Mouse (Mus musculus) hindbrain, postnatal 0 days (tissue): ENCODE measurements at regions not wholly inside any gene's neighbourhood (a gene's known extent, or its start where the extent isn't known, plus 50 kb on each side); places are given as distances from the start of the nearest gene placed in this dataset.
A peak's percentile ranks its signal among the peaks of the same experiment; 100 is the strongest.

Source experiments
- ATAC-seq: fragments of 200-750 bp; cut with Nextera tagmentation; 2 replicates; pipeline ENCODE4 v1.8.0; 2017; ENCODE audit warnings: mild to moderate bottlenecking, moderate TSS enrichment, moderate library complexity
- DNase-seq: peaks from one replicate; pipeline ENCODE4 v3.0.0-alpha.2; 2015; ENCODE audit warnings: low spot score
- H3K27ac ChIP-seq: fragments of 300-500 bp; sonication (generic); 2 replicates; pipeline ENCODE4 v1.5.1; 2014; ENCODE audit warnings: mild to moderate bottlenecking
- H3K27me3 ChIP-seq: fragments of 300-500 bp; sonication (generic); 2 replicates; pipeline ENCODE4 v1.6.1; 2014; ENCODE audit warnings: low read length, mixed read lengths; ENCODE audit not compliant: insufficient read depth
- H3K36me3 ChIP-seq: fragments of 300-500 bp; sonication (generic); 2 replicates; pipeline ENCODE4 v1.6.1; 2014; ENCODE audit warnings: low read length, mixed read lengths; ENCODE audit not compliant: insufficient read depth
- H3K4me1 ChIP-seq: fragments of 300-500 bp; sonication (generic); 2 replicates; pipeline ENCODE4 v1.6.1; 2014; ENCODE audit warnings: antibody characterized with exemption, low read length, mixed read lengths; ENCODE audit not compliant: insufficient read depth
- H3K4me2 ChIP-seq: fragments of 300-500 bp; sonication (generic); 2 replicates; pipeline ENCODE4 v1.6.1; 2014; ENCODE audit warnings: low read depth, mild to moderate bottlenecking, low read length, moderate library complexity, mixed read lengths
- H3K4me3 ChIP-seq: fragments of 300-500 bp; sonication (generic); 2 replicates; pipeline ENCODE4 v1.5.1; 2014; ENCODE audit warnings: low read length
- H3K9ac ChIP-seq: fragments of 300-500 bp; sonication (generic); replicated peaks from 2 replicates; pipeline ENCODE4 v1.6.1; 2014; ENCODE audit warnings: mild to moderate bottlenecking, low read length, moderate library complexity, mixed read lengths
- H3K9me3 ChIP-seq: fragments of 300-500 bp; sonication (generic); 2 replicates; pipeline ENCODE4 v1.6.1; 2016; ENCODE audit warnings: low read length, mixed read lengths
- CTCF ChIP-seq: IDR thresholded peaks from 2 replicates; pipeline ENCODE4 v1.5.1; 2016; ENCODE audit warnings: antibody characterized with exemption, control low read depth, low read depth
- WGBS: fragments of 180-500 bp; shearing (Covaris S2); extraction: QIAGEN DNeasy Blood & Tissue Kit; methylation state at CpG from one replicate; pipeline ENCODE4 v1.1.7; 2014; 5-methylcytosine and 5-hydroxymethylcytosine counted together

- 85% methylated on average over 8 of the region's 8 CpGs for WGBS
- no peak for ATAC-seq
- H3K4me2 ChIP-seq = no peak overlapping the region
- no peaks in the 10 kb centered on the region for H3K4me1 ChIP-seq
- 0 out of 2 replicates have a peak, but pooled peaks cover 4% of the 10 kb centered on the region for H3K9me3 ChIP-seq
- H3K27ac ChIP-seq = no peak overlapping the region
- no peaks in the 10 kb centered on the region for H3K27me3 ChIP-seq
- TF ChIP-seq CTCF = no peak
- H3K4me3 ChIP-seq = no peak overlapping the region
- no peak overlapping the region for H3K9ac ChIP-seq
- DNase-seq = no peak
- no peaks in the 10 kb centered on the region for H3K36me3 ChIP-seq
These were observed 63.8 kb upstream of the Itga11 start for GRCm38 (mm10) chr9:62613806-62614205.

- no peak for TF ChIP-seq CTCF
- Histone ChIP-seq H3K9me3 (0 out of 2 replicates have a peak, but pooled peaks cover 4% of the 10 kb centered on the region), H3K36me3 (no peaks in the 10 kb centered on the region), H3K9ac (no peak overlapping the region), H3K4me2 (no peak overlapping the region), H3K4me1 (no peaks in the 10 kb centered on the region), H3K27ac (no peak overlapping the region), H3K27me3 (no peaks in the 10 kb centered on the region), H3K4me3 (no peak overlapping the region)
- WGBS = 83% methylated on average over 4 of the region's 4 CpGs
- ATAC-seq (no peak), DNase-seq (no peak)
These were observed 62.7 kb upstream of the Itga11 start for GRCm38 (mm10) chr9:62614950-62615349.

GRCm38 (mm10) chr9:62615799-62616198 lies 61.8 kb upstream of the Itga11 start:
- no peaks in the 10 kb centered on the region for H3K27me3 ChIP-seq
- ATAC-seq (no peak), DNase-seq (no peak)
- 53% methylated on average over 1 of the region's 1 CpGs for WGBS
- no peak overlapping the region for H3K4me3 ChIP-seq
- H3K9me3 ChIP-seq = no peaks in the 10 kb centered on the region
- no peaks in the 10 kb centered on the region for H3K36me3 ChIP-seq
- H3K9ac ChIP-seq = no peak overlapping the region
- no peaks in the 10 kb centered on the region for H3K4me1 ChIP-seq
- H3K27ac ChIP-seq = no peak overlapping the region
- TF ChIP-seq CTCF = no peak
- no peak overlapping the region for H3K4me2 ChIP-seq

GRCm38 (mm10) chr9:62618994-62619393 lies 58.6 kb upstream of the Itga11 start:
- TF ChIP-seq CTCF = no peak

GRCm38 (mm10) chr9:62620901-62621445 lies 56.7 kb upstream of the Itga11 start:
- ATAC-seq = no peak
- Histone ChIP-seq H3K9ac (no peak overlapping the region), H3K9me3 (no peaks in the 10 kb centered on the region), H3K36me3 (no peaks in the 10 kb centered on the region), H3K4me1 (no peaks in the 10 kb centered on the region), H3K27me3 (no peaks in the 10 kb centered on the region), H3K4me2 (no peak overlapping the region), H3K27ac (no peak overlapping the region), H3K4me3 (no peak overlapping the region)
- no peak for TF ChIP-seq CTCF
- no peak for DNase-seq
- 72% methylated on average over 9 of the region's 9 CpGs for WGBS

More at GRCm38 (mm10) chr9:62618994-62619393, 58.6 kb upstream of the Itga11 start:
- Histone ChIP-seq H3K27me3 (no peaks in the 10 kb centered on the region), H3K27ac (no peak overlapping the region), H3K4me1 (no peaks in the 10 kb centered on the region), H3K4me3 (no peak overlapping the region), H3K9ac (no peak overlapping the region), H3K9me3 (no peaks in the 10 kb centered on the region), H3K36me3 (no peaks in the 10 kb centered on the region), H3K4me2 (no peak overlapping the region)
- no peak for ATAC-seq
- 91% methylated on average over 1 of the region's 1 CpGs for WGBS
- DNase-seq = no peak

GRCm38 (mm10) chr9:62622106-62622505 lies 55.5 kb upstream of the Itga11 start:
- no peak for ATAC-seq
- Histone ChIP-seq H3K4me1 (no peaks in the 10 kb centered on the region), H3K4me2 (no peak overlapping the region), H3K27ac (no peak overlapping the region), H3K9me3 (no peaks in the 10 kb centered on the region), H3K27me3 (no peaks in the 10 kb centered on the region), H3K9ac (no peak overlapping the region), H3K36me3 (no peaks in the 10 kb centered on the region), H3K4me3 (no peak overlapping the region)
- 63% methylated on average over 10 of the region's 10 CpGs for WGBS
- no peak for DNase-seq
- peak; percentile 53 for TF ChIP-seq CTCF

- Histone ChIP-seq H3K36me3 (no peaks in the 10 kb centered on the region), H3K9me3 (no peaks in the 10 kb centered on the region), H3K4me3 (no peak overlapping the region), H3K27ac (no peak overlapping the region), H3K27me3 (no peaks in the 10 kb centered on the region), H3K4me1 (no peaks in the 10 kb centered on the region), H3K9ac (no peak overlapping the region), H3K4me2 (no peak overlapping the region)
- no peak for TF ChIP-seq CTCF
- WGBS = 53% methylated on average over 8 of the region's 8 CpGs
- DNase-seq (no peak), ATAC-seq (no peak)
These were observed 53.0 kb upstream of the Itga11 start for GRCm38 (mm10) chr9:62624562-62625044.
